Mouse (Mus musculus): ENCODE measurements around the gene Thnsl1.

- no peak for TF ChIP-seq CTCF (IDR thresholded peaks at IDR 0.05; ENCODE audit: low read depth, low read length)
- no peak for TF ChIP-seq POLR2A (IDR thresholded peaks at IDR 0.05; ENCODE audit: insufficient read depth, low read length)
These were observed 5.8 kb downstream of the Thnsl1 start for GRCm38 (mm10) chr2:21211361-21211760.
